In the genomic region with DNA sequence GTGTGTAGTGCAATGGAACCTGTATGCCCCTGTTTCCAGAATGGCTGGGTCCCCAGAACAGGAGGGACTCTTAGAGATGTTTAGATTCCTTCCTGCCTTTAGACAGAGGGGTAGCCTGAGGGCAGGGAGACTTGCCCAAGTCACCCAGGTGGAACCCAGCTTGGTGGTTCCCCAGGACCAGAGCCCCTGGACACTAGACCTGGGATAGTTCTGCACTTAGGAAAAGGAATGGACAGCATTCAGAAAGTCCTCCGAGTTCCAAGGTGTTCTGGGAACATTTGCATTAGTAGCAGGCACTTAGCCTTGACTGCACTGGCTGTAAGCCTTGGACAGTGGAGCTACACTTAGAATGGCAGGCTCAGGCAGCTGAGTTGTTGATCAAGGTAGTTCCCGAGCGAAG, we compare ENCODE assay signal across 19 mouse cellular contexts. TPM values are rescaled to one million over a fixed set of nuclear protein-coding genes. Genes with fewer than 3 reads are reported as not detected.
DNase-seq lines count a peak whose midpoint lies in the region; ATAC-seq and TF ChIP-seq lines count a peak whose summit lies in the region.
"Had no signal": no experiment of that assay in that cellular context is flagged by ENCODE, and none has a peak within 500 bp of the region (broad histone marks: within the 10 kb centered on the region; RNA-seq: fewer than 3 reads in every experiment).

No protein-coding gene starts in this region.

- peak overlapping the region; percentile 22; the same call in 1 of the 2 replicates for H3K27ac ChIP-seq in hindbrain, postnatal 0 days
- no peak overlapping the region for H3K27ac ChIP-seq in heart, embryonic 12.5 days (ENCODE audit: poor library complexity, severe bottlenecking)
- H3K27ac ChIP-seq: forebrain, embryonic 13.5 days; heart, embryonic 15.5 days; kidney, embryonic 15.5 days; stomach, postnatal 0 days had no signal

- DNase-seq in embryo, embryonic 10 days (ENCODE audit: low spot score) = peak; percentile 37
- DNase-seq in embryo, embryonic 9.5 days (ENCODE audit: extremely low spot score) = no peak
- DNase-seq in ES-CJ7 (ENCODE audit: low read depth, low spot score) = peak; percentile 45
- peak; percentile 27 for DNase-seq in embryo, embryonic 10.5 days (ENCODE audit: low spot score)
- DNase-seq in hindbrain, postnatal 0 days (ENCODE audit: low spot score) = no peak
- no peak for DNase-seq in frontal cortex, postnatal 25 days (ENCODE audit: low spot score in 2 of 2)
- DNase-seq: adrenal gland, adult 8-10 months; B cell, adult 2 months; lung, postnatal 36 days; thymus, postnatal 4 days had no signal

- H3K9me3 ChIP-seq in hindbrain, postnatal 0 days (ENCODE audit: low read length) = no peaks in the 10 kb centered on the region
- no peaks in the 10 kb centered on the region for H3K9me3 ChIP-seq in heart, embryonic 12.5 days (replicated peaks)
- H3K9me3 ChIP-seq: forebrain, embryonic 13.5 days; heart, embryonic 15.5 days; kidney, embryonic 15.5 days had no signal

- no peak for ATAC-seq in hindbrain, postnatal 0 days
- no peak for ATAC-seq in inflammation-experienced regulatory T-cells, adult 6 months
- no peak for ATAC-seq in heart, embryonic 12.5 days (ENCODE audit: insufficient number of reproducible peaks, low FRiP score)
- ATAC-seq: forebrain, embryonic 13.5 days had no signal

- H3K4me3 ChIP-seq in hindbrain, postnatal 0 days (ENCODE audit: low read length) = peak overlapping the region; percentile 42
- H3K4me3 ChIP-seq in heart, embryonic 12.5 days = no peak overlapping the region

- H3K27me3 ChIP-seq in hindbrain, postnatal 0 days (ENCODE audit: insufficient read depth, low read length) = peaks cover 17% of the 10 kb centered on the region
- H3K27me3 ChIP-seq in heart, embryonic 12.5 days (replicated peaks) = peaks cover 87% of the 10 kb centered on the region

- peaks cover 4% of the 10 kb centered on the region; the same call in 1 of the 2 replicates for H3K4me1 ChIP-seq in hindbrain, postnatal 0 days (ENCODE audit: insufficient read depth, low read length)
- H3K4me1 ChIP-seq in heart, embryonic 12.5 days (replicated peaks) = peaks cover 35% of the 10 kb centered on the region

- TF ChIP-seq CTCF in hindbrain, postnatal 0 days (IDR thresholded peaks at IDR 0.05; ENCODE audit: low read depth) = no peak

- peak overlapping the region; percentile 59; the same call in 1 of the 2 replicates for H3K9ac ChIP-seq in hindbrain, postnatal 0 days (replicated peaks; ENCODE audit: low read length)
- no peak overlapping the region for H3K9ac ChIP-seq in heart, embryonic 12.5 days
- H3K9ac ChIP-seq: forebrain, embryonic 13.5 days; heart, embryonic 15.5 days; kidney, embryonic 15.5 days had no signal

- no peaks in the 10 kb centered on the region for H3K36me3 ChIP-seq in hindbrain, postnatal 0 days (ENCODE audit: insufficient read depth, low read length)
- H3K36me3 ChIP-seq in heart, embryonic 12.5 days = no peaks in the 10 kb centered on the region
- H3K36me3 ChIP-seq: heart, embryonic 15.5 days; kidney, embryonic 15.5 days had no signal

- 31% methylated on average over 3 of the region's 3 CpGs for WGBS in hindbrain, postnatal 0 days
- WGBS in heart, embryonic 12.5 days = 24% methylated on average over 3 of the region's 3 CpGs

- peak overlapping the region; percentile 70 for H3K4me2 ChIP-seq in hindbrain, postnatal 0 days (ENCODE audit: low read depth, low read length)
- H3K4me2 ChIP-seq in heart, embryonic 12.5 days = no peak overlapping the region

RNA-seq across cellular contexts. Expression of a gene that starts 4.5 kb away (rescaled TPM):
- total RNA-seq in hindbrain, postnatal 0 days (2014; rRNA removed) = 163 and 181 TPM in 2 replicates
- polyA plus RNA-seq in hindbrain, postnatal 0 days (2015; fragmentation: Nextera tagmentation; extraction: Ambion mirVana) = 56.8 and 64.9 TPM in 2 replicates
- polyA plus RNA-seq in inflammation-experienced regulatory T-cells, adult 6 months (2017; shearing (Covaris generic)) = not detected
- 0.17 and 0.27 TPM in 2 replicates for polyA plus RNA-seq in heart, embryonic 12.5 days (2016; fragmentation: Nextera tagmentation; extraction: Ambion mirVana)
- total RNA-seq: common myeloid progenitor, adult 5-6 weeks; granulocyte monocyte progenitor cell, adult 5-6 weeks had no signal
- polyA plus RNA-seq: heart, embryonic 15.5 days; kidney, embryonic 15.5 days; liver, embryonic 16.5 days had no signal

Comparison
In these comparisons a context has a peak if more than half of its experiments do, and no peak if none do; other contexts are left out.
1. DNase-seq: peak in embryo, embryonic 10 days (single experiment), ES-CJ7 (single experiment) and embryo, embryonic 10.5 days (single experiment); none in embryo, embryonic 9.5 days (single experiment), hindbrain, postnatal 0 days (single experiment) and frontal cortex, postnatal 25 days (0 of 2).
2. RNA of a gene that starts 4.5 kb away (polyA plus RNA-seq): 56.8 to 64.9 TPM in hindbrain, postnatal 0 days; 0.17 to 0.27 TPM in heart, embryonic 12.5 days and not detected in inflammation-experienced regulatory T-cells, adult 6 months; every median in the first group is over 10 times any median in the second.